Mouse (Mus musculus) cerebral cortex, adult 2 months (tissue): ENCODE results near the gene Adamts14.

Source experiments
- WGBS: fragments of 180-500 bp; shearing (Covaris S2); methylation state at CpG from one replicate; pipeline ENCODE4 v1.1.7; 2018; 5-methylcytosine and 5-hydroxymethylcytosine counted together

The Adamts14 gene

GRCm38 (mm10) chr10:61273081-61273843 lies at the start of gene Adamts14:
Adamts14 (minus strand) TSS chr10:61273438.
- WGBS = 1% methylated on average over 73 of the region's 75 CpGs

- WGBS = 91% methylated on average over 3 of the region's 3 CpGs
Measured at GRCm38 (mm10) chr10:61318527-61318926, 45.3 kb upstream of the Adamts14 start.

DNA sequence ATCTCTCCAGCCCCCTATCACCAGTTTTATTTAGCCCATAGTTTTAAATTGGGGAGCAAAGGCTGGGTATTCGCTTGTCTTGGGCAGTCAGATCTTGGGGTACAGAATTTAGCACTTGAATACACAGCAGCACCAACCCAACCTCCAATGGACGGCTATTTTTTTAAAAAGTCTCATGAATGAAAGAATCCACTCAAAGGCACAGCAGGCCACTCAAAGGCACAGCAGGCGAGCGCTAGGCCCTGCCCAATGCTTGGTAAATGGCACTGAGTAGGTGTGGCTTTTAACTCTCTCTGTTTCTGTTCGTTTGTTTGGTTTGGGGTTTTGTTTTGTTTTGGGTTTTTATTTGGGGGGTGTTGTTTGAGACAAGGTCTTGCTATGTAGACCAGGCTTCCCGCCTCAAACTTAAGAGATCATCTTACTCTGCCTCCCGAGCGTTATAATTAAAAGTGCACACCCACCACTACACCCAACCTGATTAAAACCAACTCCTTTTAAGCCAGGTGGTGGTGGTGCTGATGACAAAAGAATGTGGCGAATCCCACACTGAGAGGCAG lies 42.2 kb upstream of the Adamts14 start:
- WGBS = 72% methylated on average over 9 of the region's 9 CpGs

- WGBS = 79% methylated on average over 7 of the region's 7 CpGs
Measured at GRCm38 (mm10) chr10:61313750-61314149, 40.5 kb upstream of the Adamts14 start.

DNA sequence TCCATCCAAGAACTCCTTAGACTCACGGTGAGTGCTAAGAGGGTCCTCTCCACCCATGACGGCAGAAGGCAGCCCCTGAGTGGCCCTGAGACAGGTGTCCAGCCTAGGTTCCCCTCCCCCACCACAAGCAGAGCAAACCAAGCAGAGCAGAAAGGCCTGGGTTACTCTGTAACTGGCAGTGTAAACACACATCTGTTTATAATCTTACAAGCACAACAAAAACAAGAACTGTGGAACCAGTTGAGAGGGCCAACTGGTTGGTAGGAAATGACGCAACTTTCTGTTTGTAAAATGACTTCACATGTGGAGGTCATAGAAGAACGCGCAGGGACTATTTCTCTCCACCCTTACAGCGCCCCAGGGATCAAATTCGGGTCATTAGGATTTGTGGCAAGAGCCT lies 39.5 kb upstream of the Adamts14 start:
- 82% methylated on average over 7 of the region's 7 CpGs for WGBS

GRCm38 (mm10) chr10:61312159-61312558 lies 38.9 kb upstream of the Adamts14 start:
- WGBS = 77% methylated on average over 6 of the region's 6 CpGs

GRCm38 (mm10) chr10:61308706-61309320 lies 35.6 kb upstream of the Adamts14 start:
- 76% methylated on average over 12 of the region's 12 CpGs for WGBS

GRCm38 (mm10) chr10:61305928-61306590 lies 32.8 kb upstream of the Adamts14 start:
- 92% methylated on average over 13 of the region's 13 CpGs for WGBS

DNA sequence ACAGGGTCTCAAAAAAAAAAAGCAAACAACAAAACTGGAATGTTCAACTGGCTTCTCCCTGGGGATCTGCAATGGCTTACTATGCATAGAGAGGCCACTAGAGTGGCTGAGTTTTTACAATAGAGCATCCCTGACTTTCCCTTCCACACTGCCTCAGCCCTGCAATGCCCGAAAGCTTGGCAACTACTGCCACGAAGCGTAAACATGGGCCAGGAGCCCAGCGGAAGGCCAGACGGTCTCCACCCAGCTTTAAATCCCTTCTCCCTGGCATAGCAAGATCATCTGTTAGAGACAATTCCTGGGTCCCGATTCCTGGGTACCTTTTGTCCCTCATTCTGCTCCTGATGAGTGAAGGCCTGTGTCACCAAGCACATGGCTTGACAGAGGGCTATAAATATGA lies 30.8 kb upstream of the Adamts14 start:
- WGBS = 75% methylated on average over 6 of the region's 6 CpGs

DNA sequence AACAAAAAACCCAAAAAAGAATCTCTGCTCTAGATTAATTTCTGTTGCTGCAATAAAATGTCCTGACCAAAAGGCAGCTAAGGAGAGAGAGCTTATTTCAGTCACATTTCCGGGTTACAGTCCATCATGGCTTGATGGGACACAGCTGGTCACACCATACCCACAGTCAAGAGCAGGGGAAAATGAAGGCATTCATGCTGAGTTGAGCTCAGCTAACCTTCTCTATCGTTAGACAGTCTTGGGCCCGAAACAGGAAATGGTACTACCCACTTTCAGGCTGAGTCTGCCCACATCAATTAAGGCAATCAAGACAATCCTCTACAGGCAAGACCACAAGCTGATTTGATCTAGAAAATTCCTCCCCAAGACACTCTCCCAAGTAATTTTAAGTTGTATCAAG lies 27.8 kb upstream of the Adamts14 start:
- 67% methylated on average over 3 of the region's 3 CpGs for WGBS

DNA sequence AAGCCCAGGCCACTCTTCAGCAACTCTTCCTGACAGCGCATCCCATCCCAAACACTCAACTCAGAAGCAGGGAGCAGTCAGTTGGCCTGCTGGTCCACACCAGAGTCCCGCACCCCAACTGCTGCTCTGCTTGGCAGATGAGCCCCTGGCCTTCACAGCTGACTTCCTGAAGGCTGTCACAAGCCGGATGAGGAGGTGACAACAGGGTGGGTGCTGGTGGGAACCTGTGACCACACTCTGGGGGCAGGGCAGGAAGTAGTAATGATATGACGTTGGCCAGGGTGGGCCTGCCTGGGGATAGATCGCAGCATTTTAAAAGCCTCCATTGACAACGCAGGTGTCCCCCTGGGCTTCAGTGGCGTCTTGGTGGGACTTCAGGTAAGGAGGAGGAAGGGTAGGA lies 24.2 kb upstream of the Adamts14 start, which contains the start of gene Prf1:
TSS of gene Prf1 (plus strand) at position 357 of the 400 bp plus-strand sequence.
- 83% methylated on average over 7 of the region's 7 CpGs for WGBS

- WGBS = 75% methylated on average over 8 of the region's 8 CpGs
Measured at GRCm38 (mm10) chr10:61296713-61297445, 23.6 kb upstream of the Adamts14 start.

DNA sequence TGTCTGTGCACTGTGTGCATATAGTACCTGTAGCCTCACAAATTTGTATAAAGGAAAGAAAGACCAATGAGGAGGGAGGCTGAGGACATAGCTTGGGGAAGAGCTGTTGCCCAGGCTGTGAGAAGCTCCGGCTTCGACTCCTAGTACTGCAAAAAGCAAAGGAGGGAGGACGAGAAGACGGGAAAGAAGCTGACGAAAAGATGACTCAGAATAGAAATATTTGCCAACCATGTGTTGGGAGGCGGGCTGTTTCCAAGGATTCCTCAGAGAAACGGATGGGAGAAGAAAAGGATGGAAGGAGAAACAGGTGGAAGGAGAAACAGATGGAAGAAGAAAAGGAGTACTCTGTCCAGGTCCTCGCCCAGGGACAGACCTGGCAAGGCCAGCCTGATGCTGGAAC lies 21.0 kb upstream of the Adamts14 start:
- WGBS = 44% methylated on average over 8 of the region's 8 CpGs

DNA sequence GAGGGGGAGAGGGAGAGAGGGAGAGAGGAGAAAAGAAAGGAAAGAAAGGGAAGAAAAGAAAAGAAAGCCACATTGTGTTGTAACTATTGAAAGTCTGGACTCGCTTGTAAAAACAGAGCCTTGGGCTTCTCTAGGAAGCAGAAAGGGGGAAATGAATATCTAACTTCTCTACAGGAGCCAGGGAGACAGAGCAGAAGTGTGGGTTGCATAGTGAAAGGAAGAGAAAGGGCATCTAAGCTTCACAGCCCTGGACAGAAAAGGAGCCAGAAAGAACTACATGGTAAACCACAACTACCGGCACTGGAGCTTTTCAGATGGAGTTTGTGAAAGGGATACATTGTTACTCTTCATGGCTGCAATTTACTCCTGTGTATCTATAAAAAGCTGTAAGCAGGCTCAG lies 17.2 kb upstream of the Adamts14 start:
- 58% methylated on average over 2 of the region's 2 CpGs for WGBS

GRCm38 (mm10) chr10:61290016-61290415 lies 16.8 kb upstream of the Adamts14 start:
- 61% methylated on average over 2 of the region's 2 CpGs for WGBS

- WGBS = 67% methylated on average over 7 of the region's 7 CpGs
Measured at GRCm38 (mm10) chr10:61286246-61286645, 13.0 kb upstream of the Adamts14 start.

GRCm38 (mm10) chr10:61285271-61285670 lies 12.0 kb upstream of the Adamts14 start:
- WGBS = 66% methylated on average over 11 of the region's 11 CpGs

DNA sequence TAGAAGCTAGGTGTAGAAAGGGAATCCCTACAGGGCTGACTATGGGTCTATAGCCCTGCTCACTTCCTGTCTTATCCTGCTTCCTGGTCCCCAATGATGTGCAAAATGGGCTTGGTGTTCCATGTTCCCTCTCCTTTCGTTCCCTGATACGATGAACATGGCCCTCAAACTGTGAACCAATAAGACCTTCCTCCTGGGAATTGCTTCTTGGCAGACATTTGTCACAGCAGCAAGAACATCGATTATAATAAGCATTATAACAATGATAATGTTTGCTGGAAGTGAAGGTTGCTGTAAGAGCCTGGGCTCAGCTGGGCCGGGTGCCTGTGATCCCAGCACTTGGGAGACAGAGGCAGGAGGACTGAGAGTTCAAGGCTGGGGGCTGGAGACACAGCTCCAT lies 11.1 kb upstream of the Adamts14 start:
- WGBS = 95% methylated on average over 4 of the region's 4 CpGs

GRCm38 (mm10) chr10:61281115-61281514 lies 7.9 kb upstream of the Adamts14 start:
- WGBS = 74% methylated on average over 5 of the region's 5 CpGs

- WGBS = 57% methylated on average over 14 of the region's 14 CpGs
Measured at GRCm38 (mm10) chr10:61277918-61278674, 4.9 kb upstream of the Adamts14 start.

DNA sequence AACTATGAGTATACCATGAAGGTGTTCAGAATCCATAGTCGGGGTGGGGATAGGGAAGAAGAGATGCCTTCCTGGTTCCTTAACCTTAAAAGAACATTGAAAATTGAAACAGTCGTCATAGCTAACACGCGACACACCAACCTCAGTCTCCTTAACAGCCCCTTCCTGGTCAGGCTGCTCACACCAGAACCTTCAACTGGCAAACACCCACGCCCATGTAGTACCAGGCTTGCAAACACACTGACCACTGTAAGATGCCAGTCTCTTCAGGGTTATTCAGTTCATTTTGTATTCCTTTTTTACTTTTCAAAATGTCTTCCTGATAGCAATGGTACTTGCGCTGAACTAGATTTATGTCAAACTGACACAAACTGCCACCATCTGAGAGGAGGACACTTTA lies 3.8 kb upstream of the Adamts14 start:
- 95% methylated on average over 6 of the region's 6 CpGs for WGBS
